Mouse (Mus musculus): ENCODE measurements around the gene Slc44a2.

- no peak for TF ChIP-seq POLR2A (IDR thresholded peaks at IDR 0.05; ENCODE audit: insufficient read length, low read depth)
- TF ChIP-seq MYOG (IDR thresholded peaks at IDR 0.05; ENCODE audit: control insufficient read depth in 1 of 3, insufficient read depth in 1 of 3, insufficient read length in 2 of 3, low read depth in 2 of 3): no peak
- no peak for TF ChIP-seq E2F4 (IDR thresholded peaks at IDR 0.05; ENCODE audit: insufficient read depth)
- TF ChIP-seq MAX (IDR thresholded peaks at IDR 0.05; ENCODE audit: low read depth): no peak
- no peak for TF ChIP-seq TCF12 (IDR thresholded peaks at IDR 0.05; ENCODE audit: insufficient read depth, poor library complexity, severe bottlenecking)
- TF ChIP-seq USF1 (IDR thresholded peaks at IDR 0.05; ENCODE audit: low read depth): no peak
- no peak for TF ChIP-seq CEBPB (IDR thresholded peaks at IDR 0.05; ENCODE audit: insufficient read depth, poor library complexity, severe bottlenecking)
These were observed 19.9 kb downstream of the Slc44a2 start for GRCm38 (mm10) chr9:21340411-21340810.

Measured in myocyte (in vitro differentiated cells).